Mouse (Mus musculus) brain, embryonic 14.5 days (tissue): ENCODE data around the gene Ino80.
"Not testable (repeated sequence)": the region's sequence is repeated elsewhere in the genome, so short reads cannot be mapped to it uniquely, and the experiment has no call there.

Experiments
- CTCF ChIP-seq: fragments of 200-500 bp; IDR thresholded peaks from 2 replicates; pipeline ENCODE4 v1.5.1; 2012; ENCODE audit warnings: inconsistent platforms, mild to moderate bottlenecking, moderate library complexity, borderline replicate concordance; ENCODE audit not compliant: insufficient read depth, insufficient read length; ENCODE audit errors: extremely low read depth
- POLR2A ChIP-seq: fragments of 200-500 bp; IDR thresholded peaks from 2 replicates; pipeline ENCODE4 v1.6.1; 2012; ENCODE audit warnings: mild to moderate bottlenecking, inconsistent platforms, borderline replicate concordance; ENCODE audit not compliant: poor library complexity, insufficient read depth, insufficient read length, severe bottlenecking; ENCODE audit errors: extremely low read depth

- TF ChIP-seq CTCF, POLR2A: not testable (repeated sequence)
Observed at GRCm38 (mm10) chr2:119508518-119508917, 31.0 kb upstream of the Ino80 start.
